Mouse (Mus musculus) olfactory bulb, adult 2 months (tissue): Measurements from ENCODE around the gene Lsp1.

Experiments used
- CTCF ChIP-seq: fragments of 200-500 bp; IDR thresholded peaks from 2 replicates; pipeline ENCODE4 v1.5.1; 2012; ENCODE audit warnings: low read depth, mild to moderate bottlenecking, low read length, moderate library complexity; ENCODE audit not compliant: insufficient read depth
- POLR2A ChIP-seq: fragments of 200-500 bp; IDR thresholded peaks from 2 replicates; pipeline ENCODE4 v1.6.1; 2012; ENCODE audit warnings: mild to moderate bottlenecking, low read depth, low read length, moderate library complexity; ENCODE audit not compliant: insufficient read depth

- TF ChIP-seq CTCF (no peak), POLR2A (no peak)
Measured at GRCm38 (mm10) chr7:142442081-142442907, 18.3 kb upstream of the Lsp1 start.
